Mouse (Mus musculus) liver, embryonic 14.5 days (tissue): ENCODE results near the gene Sys1. TPM values are rescaled to one million over a fixed set of nuclear protein-coding genes. Genes with fewer than 3 reads are reported as not detected.

Experiments
- ATAC-seq: fragments of 200-750 bp; cut with Nextera tagmentation; 2 replicates; pipeline ENCODE4 v1.8.0; 2017; ENCODE audit warnings: moderate number of reproducible peaks, mild to moderate bottlenecking, moderate library complexity; ENCODE audit not compliant: insufficient read depth
- DNase-seq, 3 experiments: peaks; one replicate each; pipeline ENCODE4 v3.0.0-alpha.2; 2012 to 2013; ENCODE audit warnings: low read depth in 3 of 3, low spot score in 3 of 3
- H3K27ac ChIP-seq: fragments of 300-500 bp; sonication (generic); 2 replicates; pipeline ENCODE4 v1.5.1; 2014; ENCODE audit warnings: moderate library complexity, mild to moderate bottlenecking, control low read depth, inconsistent platforms
- H3K27me3 ChIP-seq: fragments of 300-500 bp; sonication (generic); 2 replicates; pipeline ENCODE4 v1.6.1; 2014; ENCODE audit warnings: mild to moderate bottlenecking, low read length, moderate library complexity; ENCODE audit not compliant: control insufficient read depth, insufficient read depth
- H3K36me3 ChIP-seq: fragments of 300-500 bp; sonication (generic); replicated peaks from 2 replicates; pipeline ENCODE4 v1.6.1; 2014; ENCODE audit warnings: low read depth; ENCODE audit not compliant: control insufficient read depth, insufficient read depth
- H3K4me1 ChIP-seq, 2 experiments: fragments of 200-500 bp in 1 of 2; fragments of 300-500 bp in 1 of 2; sonication (generic) in 1 of 2; replicated peaks; 2 replicates each; pipeline ENCODE4 v1.6.1; 2012 to 2014; ENCODE audit warnings: antibody characterized with exemption in 1 of 2, inconsistent platforms in 1 of 2, low read length in 1 of 2; ENCODE audit not compliant: control insufficient read depth in 2 of 2, insufficient read depth in 2 of 2
- H3K4me2 ChIP-seq: fragments of 300-500 bp; sonication (generic); 2 replicates; pipeline ENCODE4 v1.6.1; 2014; ENCODE audit warnings: low read depth, mild to moderate bottlenecking, control low read depth, moderate library complexity
- H3K4me3 ChIP-seq, 2 experiments: fragments of 200-500 bp in 1 of 2; fragments of 300-500 bp in 1 of 2; sonication (generic) in 1 of 2; 2 replicates each; pipeline ENCODE4 v1.5.1; 2012 to 2014; ENCODE audit warnings: low read depth in 2 of 2, low read length in 2 of 2, mild to moderate bottlenecking in 2 of 2, control low read depth in 1 of 2, inconsistent platforms in 1 of 2, moderate library complexity in 1 of 2; ENCODE audit not compliant: insufficient read depth in 1 of 2
- H3K9ac ChIP-seq: fragments of 300-500 bp; sonication (generic); replicated peaks from 2 replicates; pipeline ENCODE4 v1.6.1; 2014; ENCODE audit warnings: mild to moderate bottlenecking, control low read depth, moderate library complexity
- H3K9me3 ChIP-seq: fragments of 300-500 bp; sonication (generic); 2 replicates; pipeline ENCODE4 v1.6.1; 2016; ENCODE audit warnings: low read length, mixed read lengths; ENCODE audit not compliant: control insufficient read depth
- CTCF ChIP-seq: IDR thresholded peaks from 2 replicates; pipeline ENCODE4 v1.5.1; 2016; ENCODE audit warnings: antibody characterized with exemption, low read depth, control low read depth
- EP300 ChIP-seq: IDR thresholded peaks from 2 replicates; pipeline ENCODE4 v1.6.1; 2016; ENCODE audit warnings: antibody characterized with exemption, low read depth
- WGBS: fragments of 180-500 bp; shearing (Covaris S2); extraction: QIAGEN DNeasy Blood & Tissue Kit; methylation state at CpG from one replicate; pipeline ENCODE4 v1.1.7; 2014; ENCODE audit not compliant: insufficient replicate concordance; 5-methylcytosine and 5-hydroxymethylcytosine counted together
- polyA plus RNA-seq, 2 experiments: library from polyadenylated mRNA; depleted of rRNA in 1 of 2; stranded (reverse) in 1 of 2; unstranded in 1 of 2; fragments of >200 nt; fragmentation: Nextera tagmentation in 1 of 2; extraction: Ambion mirVana in 1 of 2; gene quantifications; 2 replicates each; pipeline versions ENCODE4 v1.2.1 to v1.2.3; 2012 to 2014

The Sys1 gene
- polyA plus RNA-seq, 2 experiments = 15.9 to 30.7 TPM

DNA sequence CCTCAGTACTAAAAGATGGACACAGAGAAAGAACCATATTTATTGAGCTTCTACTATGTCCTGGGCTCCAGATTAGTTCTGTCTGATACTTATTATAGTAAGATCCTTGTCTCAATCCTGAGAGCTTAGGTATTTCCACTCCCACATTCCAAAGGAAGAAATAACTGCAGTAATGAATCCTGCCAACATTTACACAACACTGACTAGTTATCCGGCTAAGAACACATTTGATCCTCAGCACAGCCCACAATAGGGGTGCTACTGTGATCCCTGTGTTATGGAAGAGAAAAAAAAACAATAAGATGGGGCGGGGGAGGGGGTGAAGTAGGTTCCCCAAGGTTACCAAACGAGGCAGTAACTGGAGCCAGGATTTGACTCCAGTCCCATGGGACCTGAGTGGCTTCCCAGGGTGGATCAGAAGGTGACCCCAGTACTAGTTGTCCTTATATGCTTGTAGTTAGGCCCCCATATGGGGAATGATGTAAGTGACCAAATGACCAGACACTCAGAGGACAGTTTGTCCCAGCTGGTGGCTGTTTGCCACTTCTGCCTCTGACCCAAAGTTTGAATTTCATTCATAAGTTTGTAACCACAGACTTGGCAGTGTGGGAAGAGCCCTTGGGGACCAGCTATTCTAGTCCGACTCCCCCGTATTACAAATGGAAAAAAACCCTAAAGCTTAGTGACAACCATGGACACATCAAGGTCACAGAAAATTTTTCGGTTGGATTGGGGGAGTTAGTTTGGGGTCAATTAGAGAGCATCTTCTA lies 1.2 kb upstream of the Sys1 start:
- Histone ChIP-seq H3K4me2 (no peak overlapping the region), H3K27me3 (no peaks in the 10 kb centered on the region), H3K36me3 (no peaks in the 10 kb centered on the region), H3K4me3 (no peak overlapping the region), H3K9ac (no peak overlapping the region), H3K27ac (no peak overlapping the region), H3K4me1 (peaks cover 0 to 8% of the 10 kb centered on the region in 2 experiments; a peak in 1 of 4 replicates), H3K9me3 (no peaks in the 10 kb centered on the region)
- WGBS = 43% methylated on average over 6 of the region's 6 CpGs
- DNase-seq = no peak
- TF ChIP-seq EP300 = no peak
- TF ChIP-seq CTCF = no peak
- no peak for ATAC-seq

DNA sequence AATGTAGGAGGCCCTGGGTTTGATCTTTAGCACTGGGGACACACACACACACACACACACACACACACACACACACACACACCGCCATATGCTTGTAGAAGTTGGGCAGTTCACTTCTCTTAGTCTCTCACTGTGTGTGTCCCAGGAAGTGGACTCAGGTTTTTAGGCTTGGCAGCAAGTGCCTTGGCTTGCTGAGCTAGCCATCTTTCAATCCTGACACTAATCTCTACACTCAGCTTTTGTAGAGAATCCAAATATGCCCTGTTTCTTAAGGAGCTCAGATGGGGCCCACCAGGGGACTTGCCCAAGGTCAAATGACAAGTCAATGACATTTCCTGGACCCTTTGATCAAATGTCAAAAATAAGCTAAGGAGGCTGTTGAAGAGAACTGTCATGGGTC lies 351 bp upstream of the Sys1 start:
- Histone ChIP-seq H3K4me1 (peaks cover 0 to 8% of the 10 kb centered on the region in 2 experiments; a peak in 1 of 4 replicates), H3K36me3 (no peaks in the 10 kb centered on the region), H3K4me2 (no peak overlapping the region), H3K9ac (no peak overlapping the region), H3K27me3 (no peaks in the 10 kb centered on the region), H3K27ac (no peak overlapping the region), H3K9me3 (no peaks in the 10 kb centered on the region), H3K4me3 (no peak overlapping the region)
- ATAC-seq (no peak), DNase-seq (no peak)
- no peak for TF ChIP-seq CTCF
- TF ChIP-seq EP300 = no peak
- WGBS = 53% methylated on average over 1 of the region's 1 CpGs

DNA sequence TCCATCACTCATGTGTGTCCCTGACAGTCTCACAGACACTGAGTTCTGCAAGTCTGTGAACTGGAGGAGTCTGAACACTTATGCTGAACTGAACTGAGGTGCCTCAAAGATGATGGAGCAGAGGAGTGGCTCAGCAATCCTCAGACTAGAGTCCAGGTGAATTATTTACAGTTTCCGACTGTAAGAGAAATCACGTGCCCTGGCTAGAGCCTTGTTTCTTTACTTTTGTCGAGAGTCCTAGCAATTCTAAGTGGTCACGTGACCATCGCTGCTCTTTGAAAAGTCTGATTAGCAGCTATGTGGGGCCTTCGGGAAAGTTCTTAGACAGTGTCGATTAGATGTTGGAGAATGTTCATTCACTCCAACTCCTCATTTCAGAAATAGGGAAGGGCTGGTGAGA lies 1.2 kb downstream of the Sys1 start:
- 49% methylated on average over 7 of the region's 7 CpGs for WGBS
- ATAC-seq (no peak), DNase-seq (no peak)
- H3K36me3 ChIP-seq = peaks cover under 1% of the 10 kb centered on the region; the same call in 1 of the 2 replicates
- H3K4me1 ChIP-seq = peaks cover 4 to 18% of the 10 kb centered on the region in 2 experiments
- no peak overlapping the region for H3K27ac ChIP-seq
- H3K4me3 ChIP-seq = no peak overlapping the region
- no peaks in the 10 kb centered on the region for H3K27me3 ChIP-seq
- no peaks in the 10 kb centered on the region for H3K9me3 ChIP-seq
- TF ChIP-seq EP300 = no peak
- TF ChIP-seq CTCF = no peak
- H3K4me2 ChIP-seq = no peak overlapping the region
- no peak overlapping the region for H3K9ac ChIP-seq

- Histone ChIP-seq H3K4me2 (peak overlapping the region; percentile 31), H3K36me3 (peaks cover 4% of the 10 kb centered on the region; the same call in 1 of the 2 replicates), H3K27me3 (no peaks in the 10 kb centered on the region), H3K4me1 (peaks cover 4 to 18% of the 10 kb centered on the region in 2 experiments), H3K9ac (no peak overlapping the region), H3K9me3 (no peaks in the 10 kb centered on the region), H3K27ac (peak overlapping the region; percentile 41; the same call in 1 of the 2 replicates), H3K4me3 (no peak overlapping the region)
- TF ChIP-seq CTCF = no peak
- 0 out of 2 replicates have a peak, but pooled peaks have one; percentile 15 for TF ChIP-seq EP300
- no peak for ATAC-seq
- peak in 1 of 3 experiments; percentile 33 for DNase-seq
- 38% methylated on average over 8 of the region's 8 CpGs for whole genome bisulfite sequencing
Measured at GRCm38 (mm10) chr2:164458535-164458934, 1.8 kb downstream of the Sys1 start.

DNA sequence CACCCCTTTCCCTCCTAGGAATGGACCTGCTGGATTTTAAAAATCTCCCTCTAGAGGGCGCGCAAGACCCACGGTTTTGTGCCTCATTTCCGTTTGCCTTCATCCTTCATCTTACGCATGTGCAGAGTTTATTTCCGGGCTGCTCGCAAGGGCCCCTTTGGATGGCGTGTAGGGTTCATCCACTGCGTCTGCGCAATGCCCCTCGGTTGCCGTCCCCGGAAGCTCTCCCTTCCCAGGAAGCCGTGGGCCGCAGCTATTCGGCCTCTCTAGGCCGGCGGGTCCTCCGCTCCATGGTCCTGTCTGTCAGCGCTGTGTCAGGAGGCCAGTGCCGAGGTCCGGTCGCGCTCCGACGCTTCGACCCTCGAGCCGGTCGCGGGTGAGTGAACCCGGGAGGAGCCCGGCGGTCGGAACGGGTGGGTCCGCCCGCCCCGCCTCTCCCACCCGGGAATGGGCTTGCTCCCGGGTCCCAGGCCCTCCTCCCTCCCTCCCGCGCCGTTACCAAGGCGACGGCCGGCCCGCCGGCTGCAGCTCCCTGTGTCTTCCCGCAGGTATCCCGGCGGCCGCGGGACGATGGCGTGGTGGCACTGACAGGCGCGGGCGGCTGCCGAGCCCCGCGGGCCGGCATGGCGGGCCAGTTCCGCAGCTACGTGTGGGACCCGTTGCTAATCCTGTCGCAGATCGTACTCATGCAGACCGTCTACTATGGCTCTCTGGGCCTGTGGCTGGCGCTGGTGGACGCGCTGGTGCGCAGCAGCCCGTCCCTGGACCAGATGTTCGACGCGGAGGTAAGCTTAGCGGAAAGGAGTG lies 4.2 kb downstream of the Sys1 start, which contains the start of gene Gm20458:
Gene Gm20458 (plus strand): TSS at position 223 of the 807 bp plus-strand sequence.
- peak; percentile 92 to 93 (median 92) for DNase-seq
- Histone ChIP-seq H3K9me3 (no peaks in the 10 kb centered on the region), H3K4me2 (peak within 1 kb of the TSS; percentile 73), H3K27ac (peak within 1 kb of the TSS; percentile 5; the same call in 1 of the 2 replicates), H3K36me3 (peaks cover 8% of the 10 kb centered on the region), H3K9ac (peak within 1 kb of the TSS; percentile 77), H3K4me3 (peak within 1 kb of the TSS; percentile 80 to 87), H3K4me1 (peaks cover 4 to 14% of the 10 kb centered on the region in 2 experiments), H3K27me3 (no peaks in the 10 kb centered on the region)
- TF ChIP-seq CTCF (peak; percentile 86), EP300 (no peak)
- WGBS = under 1% methylated on average over 75 of the region's 79 CpGs
- ATAC-seq = peak; percentile 98
